Mouse (Mus musculus) heart, postnatal 4 days (tissue): ENCODE measurements around the gene CK137956. TPM values are rescaled to one million over a fixed set of nuclear protein-coding genes. Genes with fewer than 3 reads are reported as not detected.

Source experiments
- DNase-seq: peaks from one replicate; pipeline ENCODE4 v3.0.0; 2021
- total RNA-seq, 2 experiments: library from RNA; stranded (reverse); gene quantifications; 2 replicates each; pipeline ENCODE4 v1.2.3; 2021

CK137956 gene
- not detected for total RNA-seq

DNA sequence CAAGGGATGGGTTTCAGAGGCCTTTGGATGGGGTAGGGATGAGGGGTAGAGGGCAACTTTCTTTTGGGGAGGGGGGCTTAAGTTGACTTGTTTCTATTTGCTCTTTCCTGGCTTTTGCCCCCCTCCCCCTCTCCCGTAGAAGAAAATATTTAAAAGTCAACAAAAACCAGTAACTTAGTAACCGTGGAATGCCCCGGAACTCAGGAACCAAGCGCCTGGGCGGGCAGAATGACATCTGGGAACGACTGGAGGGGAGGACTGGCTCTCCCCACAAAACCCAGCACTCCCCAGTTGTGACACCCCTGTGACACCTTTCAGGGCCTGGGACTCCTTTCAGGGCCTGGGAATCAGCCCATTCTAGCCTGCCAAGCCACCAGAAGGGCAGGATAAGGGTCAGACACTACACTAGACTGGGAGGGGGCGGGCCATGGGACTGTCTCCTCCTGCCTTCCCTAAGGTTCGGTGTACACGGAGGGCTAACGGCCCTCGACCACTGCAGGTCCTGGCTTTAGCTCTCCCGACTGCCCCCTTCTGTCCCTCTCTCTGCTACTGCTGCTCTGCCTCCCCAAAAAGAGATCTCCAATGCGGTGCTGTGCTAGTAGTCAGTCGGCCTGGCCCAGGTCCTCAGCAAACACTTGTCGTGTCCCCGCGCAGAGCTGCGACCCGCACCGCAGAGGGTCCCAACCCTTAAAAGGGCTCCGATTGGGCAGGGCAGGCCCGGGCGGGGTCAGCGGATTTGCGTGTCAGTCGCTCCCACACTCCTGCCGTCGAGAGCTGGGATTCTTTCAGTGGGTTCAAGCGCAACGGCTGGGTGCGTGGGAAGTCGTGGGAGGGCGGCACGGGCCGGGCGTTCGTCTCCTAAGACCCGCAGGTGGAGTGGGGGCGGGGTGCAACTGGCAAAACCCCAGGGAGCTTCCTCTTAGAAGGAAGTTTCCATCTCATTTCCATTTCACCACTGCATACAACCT lies at the start of gene CK137956:
Gene CK137956 (minus strand): TSS at position 51 of the 968 bp plus-strand sequence.
- no peak for DNase-seq

DNA sequence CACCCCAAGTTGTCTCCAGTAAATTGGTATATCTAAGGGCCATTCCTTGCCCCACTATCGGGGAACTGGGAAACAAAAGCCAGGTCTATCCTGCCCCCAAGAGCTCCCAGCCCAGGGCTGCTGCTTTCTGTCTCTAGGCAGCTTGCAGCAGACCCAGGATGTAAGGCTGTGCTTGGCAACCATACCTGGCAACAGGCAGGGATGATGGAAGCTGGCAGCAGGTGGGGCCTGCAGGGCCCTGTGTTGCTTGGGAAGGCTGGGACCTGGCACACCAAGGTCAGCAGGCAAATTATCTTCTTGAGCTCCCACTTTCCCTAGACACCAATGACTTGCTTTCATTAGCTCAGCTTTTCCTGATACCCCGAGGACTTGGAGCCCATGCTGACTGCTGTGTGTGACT lies 48.7 kb upstream of the CK137956 start:
- no peak for DNase-seq

DNA sequence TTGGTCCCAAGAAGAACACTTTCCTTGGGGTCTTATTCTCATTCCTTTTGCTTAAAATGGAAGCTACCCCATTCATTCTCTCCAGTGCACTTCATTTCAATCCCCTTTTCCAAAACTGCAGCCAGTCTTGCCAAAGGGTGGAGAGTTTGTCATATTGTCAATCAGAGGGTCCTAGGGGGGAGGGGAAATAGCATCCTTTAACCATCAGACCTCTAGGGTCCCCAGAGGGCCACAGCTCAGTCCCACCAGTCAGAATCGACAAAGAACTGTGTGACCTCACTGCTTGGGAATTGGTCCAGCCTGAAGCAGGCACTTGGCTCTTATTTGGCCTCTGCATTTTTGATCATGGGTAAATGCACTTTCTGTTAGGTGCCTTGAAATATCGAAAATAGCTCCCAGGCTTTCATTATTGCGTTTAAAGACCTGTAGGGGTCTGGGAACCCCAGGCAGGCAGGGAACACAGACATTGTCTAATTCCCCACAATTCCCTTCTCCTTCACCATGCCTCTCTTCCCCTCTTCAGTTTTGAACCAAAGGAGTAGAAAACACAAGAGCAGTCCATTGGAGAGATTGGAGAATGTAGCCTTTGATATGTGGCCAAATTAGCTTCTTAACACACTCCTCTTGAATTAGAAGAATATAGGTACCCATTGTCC lies 34.2 kb upstream of the CK137956 start:
- DNase-seq: no peak

DNA sequence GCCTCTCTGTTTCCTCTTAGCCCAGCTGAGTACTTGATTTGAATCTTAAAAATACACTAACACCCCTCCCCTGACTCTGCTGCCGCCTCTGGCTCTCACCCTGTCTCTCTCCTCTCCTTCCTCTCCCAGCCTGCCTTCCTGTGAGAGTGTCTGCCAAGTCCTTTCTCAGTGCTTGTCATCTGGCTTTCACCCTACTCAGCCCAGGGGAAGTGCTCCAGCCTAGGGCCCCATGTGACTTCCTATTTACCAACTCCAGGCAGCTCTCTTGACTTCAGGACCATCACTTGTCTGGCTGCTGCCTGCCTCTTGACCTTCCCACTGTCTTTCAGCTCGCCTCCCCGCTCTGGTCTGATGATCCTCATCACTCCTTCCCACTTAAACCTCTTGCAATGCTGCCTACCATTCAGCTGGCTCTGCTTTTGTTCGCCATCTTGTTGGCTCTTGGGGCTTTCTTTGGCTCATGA lies 31.9 kb upstream of the CK137956 start:
- no peak for DNase-seq

DNA sequence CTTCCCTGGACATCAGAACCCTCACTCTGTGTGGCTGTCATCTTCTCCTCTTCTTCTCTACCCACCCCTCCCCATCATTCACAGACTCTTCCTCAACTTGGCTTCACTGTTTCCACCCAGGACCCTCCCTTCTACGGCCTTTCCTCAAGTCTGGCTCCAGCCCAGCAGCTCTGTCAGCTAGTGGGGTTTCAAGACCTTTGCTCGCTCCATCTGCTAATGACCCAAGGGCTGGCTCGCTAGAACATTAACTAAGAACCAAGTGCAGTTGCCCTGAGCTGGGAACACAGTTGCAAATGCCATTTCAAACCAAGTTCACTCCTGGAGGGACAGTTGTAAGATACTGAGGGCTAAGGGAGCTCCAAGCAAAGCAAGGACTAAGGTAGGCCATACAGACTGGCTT lies 28.5 kb upstream of the CK137956 start:
- DNase-seq: no peak

DNA sequence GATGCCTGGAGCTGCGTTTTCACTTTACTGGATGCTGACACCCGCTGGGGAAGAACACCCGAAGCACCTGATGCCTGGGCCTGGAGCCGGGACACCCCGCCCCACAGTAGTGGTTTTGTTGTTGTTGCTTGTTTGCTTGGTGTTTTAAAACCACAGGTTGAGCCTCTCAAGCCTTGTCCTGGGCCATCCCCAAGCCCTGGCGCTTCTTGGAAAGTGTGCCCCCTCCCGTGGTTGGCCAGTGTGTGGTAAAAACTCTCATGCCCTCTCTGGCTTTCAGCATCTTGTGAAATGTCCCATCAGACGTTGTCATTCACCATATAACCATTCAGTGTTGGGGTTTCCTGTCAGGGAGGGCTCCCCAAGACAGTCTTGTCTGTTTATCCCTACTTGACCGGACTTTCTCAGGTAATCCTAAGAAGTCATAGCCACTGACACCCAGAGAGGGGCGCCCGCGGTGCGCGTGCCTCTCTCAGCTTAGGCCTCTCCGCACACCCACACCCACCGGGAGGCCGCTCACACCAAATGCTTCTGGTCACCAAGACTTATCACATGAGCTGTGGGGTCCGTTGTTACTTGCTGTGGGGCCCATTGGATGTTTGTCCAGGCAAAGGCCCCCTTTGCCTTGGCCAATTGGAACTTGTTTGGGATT lies 18.7 kb upstream of the CK137956 start:
- peak; percentile 12 for DNase-seq

GRCm38 (mm10) chr4:127988526-127989180 lies 17.9 kb upstream of the CK137956 start:
- no peak for DNase-seq

- DNase-seq: no peak
These were observed 17.2 kb upstream of the CK137956 start, which contains the start of gene Csmd2 for GRCm38 (mm10) chr4:127987784-127988455. Gene Csmd2 (plus strand): TSS chr4:127987857.

DNA sequence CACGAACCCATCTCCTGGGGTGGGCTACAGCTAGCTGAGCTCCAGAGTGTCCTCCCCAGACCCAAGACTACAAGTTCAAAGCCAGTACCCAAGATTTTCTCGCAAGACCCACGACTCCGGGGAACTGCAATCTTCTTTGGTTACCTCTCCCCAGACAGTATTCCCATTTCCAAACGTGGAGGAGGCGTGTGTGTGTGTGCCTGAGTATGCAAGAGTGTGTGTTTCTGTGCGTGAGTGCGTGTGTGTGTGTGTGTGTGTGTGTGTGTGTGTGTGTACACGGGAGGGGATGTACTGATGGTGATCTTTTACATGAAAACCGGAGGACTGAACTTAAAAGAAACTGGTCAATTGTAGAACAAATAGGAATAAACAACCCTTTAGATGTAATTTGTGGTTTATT lies 16.5 kb upstream of the CK137956 start:
- no peak for DNase-seq

DNA sequence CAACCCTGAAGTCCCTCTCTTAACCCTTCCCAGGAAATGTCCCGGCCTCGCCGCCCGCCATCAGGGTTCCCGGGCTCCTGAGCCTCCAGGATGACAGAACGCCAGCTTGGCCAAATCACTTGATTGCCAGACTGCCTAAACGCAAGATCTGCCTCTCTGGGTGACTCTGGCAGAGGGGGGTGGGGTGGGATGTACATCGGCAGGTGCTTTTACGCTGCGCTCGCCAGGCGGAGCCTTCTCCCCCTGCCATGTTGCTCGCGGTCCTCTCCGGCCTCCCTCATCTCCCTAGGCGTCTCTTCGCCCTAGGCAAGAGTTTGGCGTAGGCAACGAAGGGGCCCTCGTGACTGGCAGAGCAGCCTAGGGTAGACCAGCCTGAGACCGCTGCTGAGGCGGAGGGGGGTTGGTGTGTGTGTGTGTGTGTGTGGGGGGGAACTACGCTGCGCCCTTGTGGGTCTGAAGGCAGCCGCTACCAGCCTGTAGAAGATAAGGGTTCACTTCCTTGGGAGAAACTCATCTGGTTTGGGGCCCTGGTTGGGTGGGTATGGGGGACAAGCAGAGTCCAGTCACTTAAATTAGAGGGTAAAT lies 15.8 kb upstream of the CK137956 start:
- no peak for DNase-seq

GRCm38 (mm10) chr4:127985874-127986273 lies 15.1 kb upstream of the CK137956 start:
- no peak for DNase-seq

DNA sequence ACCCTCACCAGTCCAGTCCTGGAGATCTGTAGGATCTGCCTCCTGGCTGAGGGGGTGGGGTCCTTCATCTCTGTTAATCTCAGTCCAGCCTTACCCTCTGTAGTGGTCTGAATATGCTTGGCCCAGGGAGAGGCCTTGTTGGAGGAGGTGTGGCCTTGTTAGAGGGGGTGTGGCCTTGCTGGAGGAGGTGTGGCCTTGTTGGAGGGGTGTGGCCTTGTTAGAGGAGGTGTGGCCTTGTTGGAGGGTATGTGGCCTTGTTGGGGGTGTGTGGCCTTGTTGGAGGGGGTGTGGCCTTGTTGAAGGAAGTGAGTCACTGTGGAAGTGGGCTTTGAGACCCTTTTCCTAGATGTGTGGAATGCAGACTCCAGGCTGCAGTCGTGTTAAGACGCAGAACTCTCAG lies 13.7 kb upstream of the CK137956 start:
- DNase-seq: no peak

GRCm38 (mm10) chr4:127981125-127981524 lies 10.4 kb upstream of the CK137956 start:
- DNase-seq: no peak

- no peak for DNase-seq
These were observed 2.2 kb upstream of the CK137956 start for GRCm38 (mm10) chr4:127972976-127973375.

DNA sequence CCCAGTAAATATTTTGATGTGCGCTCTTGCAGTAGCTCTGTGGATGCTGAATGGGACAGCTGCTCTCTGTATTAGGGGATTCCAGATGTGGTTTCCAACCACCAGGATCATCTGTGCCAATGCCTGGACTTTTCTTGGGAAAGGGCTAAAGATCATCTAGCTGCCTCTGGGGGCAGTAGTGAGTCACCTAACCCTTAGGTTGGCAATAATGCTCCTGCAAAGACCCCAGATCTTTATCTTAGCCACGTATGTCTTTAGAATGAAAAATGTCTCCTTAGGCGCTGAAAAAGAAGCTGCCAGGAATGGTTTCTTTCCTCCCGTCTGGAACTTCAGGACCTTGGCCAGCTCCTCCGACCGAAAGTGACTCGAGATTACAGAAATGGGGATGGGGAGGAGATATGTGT lies 731 bp downstream of the CK137956 start:
- DNase-seq: peak; percentile 56

DNA sequence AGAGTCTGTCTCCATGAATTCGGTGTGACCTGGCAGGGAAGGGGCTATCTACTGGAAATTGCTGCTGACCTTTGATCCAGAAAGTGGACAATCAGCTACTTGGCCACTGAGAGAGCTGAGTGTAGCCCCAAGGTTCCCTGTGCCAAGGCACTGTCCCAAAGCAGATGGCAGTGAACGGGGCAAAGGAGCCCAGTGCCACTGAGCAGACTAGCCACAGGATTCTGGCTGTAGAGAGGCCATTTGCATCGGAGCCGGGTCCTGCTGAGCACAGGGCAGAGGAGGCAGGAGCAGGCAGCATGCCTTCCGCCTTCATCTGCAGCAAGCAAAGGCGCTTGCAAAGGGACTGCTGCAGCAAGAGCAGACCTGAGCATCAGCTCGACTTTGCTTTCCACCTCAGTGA lies 1.6 kb downstream of the CK137956 start:
- no peak for DNase-seq

DNA sequence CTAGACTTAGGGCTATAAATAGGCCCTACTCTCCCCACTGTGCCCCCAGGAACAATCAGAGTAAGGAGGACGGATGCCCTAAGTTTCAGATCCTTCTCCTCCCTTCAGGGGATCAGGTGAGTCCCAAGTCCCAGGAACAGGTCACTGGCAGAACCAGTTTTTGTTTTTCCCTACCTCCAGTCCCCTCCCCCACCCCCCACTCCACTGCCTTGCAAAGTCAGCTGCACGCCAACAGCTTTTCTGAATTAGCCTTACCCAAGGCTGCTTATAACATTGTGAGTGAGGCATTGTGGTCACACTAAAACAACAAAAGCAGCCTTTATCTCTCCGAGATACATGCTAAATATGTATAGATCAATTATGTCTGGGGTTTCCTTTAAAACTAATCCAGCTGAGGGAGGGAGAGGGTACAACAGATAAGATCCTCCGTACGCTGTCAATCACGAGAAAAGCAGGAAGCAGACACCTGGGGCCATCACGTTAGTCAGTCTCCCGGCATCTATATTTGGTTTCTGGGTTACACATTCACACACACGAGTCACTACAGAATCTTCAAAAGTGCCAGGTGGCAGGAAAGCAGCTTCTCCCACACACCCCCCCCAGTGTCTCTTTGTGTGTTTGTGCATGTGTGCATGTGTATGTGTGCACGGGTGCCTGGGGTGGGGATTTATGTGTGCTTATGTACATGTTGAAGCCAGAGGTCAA lies 17.6 kb downstream of the CK137956 start:
- DNase-seq: no peak

DNA sequence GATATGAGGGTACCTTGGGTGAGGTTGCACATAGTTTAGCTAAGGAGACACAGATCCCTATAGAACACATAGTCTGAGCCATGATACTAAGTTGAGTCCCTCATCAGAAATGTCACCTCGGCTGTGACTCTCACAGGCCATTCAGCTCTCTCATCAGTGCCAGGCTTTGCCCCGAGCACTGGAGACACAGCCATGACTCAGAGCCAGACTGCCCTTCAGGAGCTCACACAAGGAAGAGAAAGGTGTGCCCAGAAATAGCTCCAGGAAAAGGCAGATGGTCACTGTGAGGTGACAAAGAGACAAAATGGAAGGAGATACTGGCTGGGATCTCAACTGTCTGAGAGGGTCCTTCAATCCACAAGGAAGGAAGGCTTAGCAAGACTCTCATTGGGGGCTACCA lies 23.1 kb downstream of the CK137956 start:
- DNase-seq: no peak

DNA sequence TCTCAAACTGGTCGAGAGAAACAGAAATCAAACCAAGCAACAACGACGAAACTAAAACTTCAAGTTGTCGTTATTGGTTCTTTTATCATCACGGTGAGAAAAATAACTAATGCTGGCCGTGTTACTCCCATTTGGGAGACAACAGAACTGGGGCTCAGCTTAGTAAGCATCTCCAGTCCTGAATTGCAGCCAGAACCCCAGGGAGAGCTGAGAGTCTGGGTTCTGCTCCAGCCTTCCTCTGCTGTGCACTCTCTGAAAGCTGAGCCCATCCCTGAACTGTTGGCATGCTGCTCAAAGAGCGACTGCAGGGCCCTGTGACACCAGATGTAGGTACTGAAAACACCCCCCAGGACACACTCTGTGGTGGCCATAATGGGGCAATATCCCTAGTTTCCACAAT lies 33.3 kb downstream of the CK137956 start:
- no peak for DNase-seq

DNA sequence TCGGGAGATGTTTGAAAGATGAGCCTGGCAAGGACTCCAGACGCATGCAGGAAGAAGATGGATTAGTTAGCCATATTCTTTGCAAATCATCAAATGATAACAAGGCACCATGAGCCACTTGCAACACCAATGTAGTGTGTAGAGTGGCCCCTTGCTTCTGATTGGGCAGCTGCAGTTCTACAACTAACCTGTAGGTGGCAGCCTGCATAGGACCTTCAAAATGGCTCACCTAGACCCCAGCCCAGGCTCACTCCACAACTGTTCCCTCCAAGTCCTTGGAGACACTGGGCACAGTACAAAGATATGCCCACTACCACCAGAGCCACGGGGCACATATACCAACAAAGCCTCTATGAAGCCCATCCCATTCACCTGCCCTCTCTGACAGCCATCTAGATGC lies 35.4 kb downstream of the CK137956 start:
- peak; percentile 20 for DNase-seq

- DNase-seq: no peak
These were observed 57.2 kb downstream of the CK137956 start for GRCm38 (mm10) chr4:127913551-127913950.
